Comparison of ENCODE assay signal across 9 mouse cellular contexts in genomic region chr6:127853771-127854687, GRCm38 (mm10). TPM values are rescaled to one million over a fixed set of nuclear protein-coding genes. Genes with fewer than 3 reads are reported as not detected.
DNase-seq lines count a peak whose midpoint lies in the region; ATAC-seq lines count a peak whose summit lies in the region.
"Had no signal": no experiment of that assay in that cellular context is flagged by ENCODE, and none has a peak within 500 bp of the region (broad histone marks: within the 10 kb centered on the region; RNA-seq: fewer than 3 reads in every experiment).

No protein-coding gene starts in this region.

- WGBS in kidney, embryonic 15.5 days: 20% methylated on average over 16 of the region's 16 CpGs
- WGBS in forebrain, embryonic 14.5 days: 11% methylated on average over 16 of the region's 16 CpGs
- 39% methylated on average over 16 of the region's 16 CpGs for WGBS in limb, embryonic 10.5 days
- WGBS in neural tube, embryonic 15.5 days: 51% methylated on average over 16 of the region's 16 CpGs

- no peak overlapping the region for H3K9ac ChIP-seq in kidney, embryonic 15.5 days
- H3K9ac ChIP-seq in forebrain, embryonic 14.5 days (ENCODE audit: low read length): no peak overlapping the region
- no peak overlapping the region for H3K9ac ChIP-seq in neural tube, embryonic 15.5 days (replicated peaks)

- H3K4me3 ChIP-seq in kidney, embryonic 15.5 days (replicated peaks): no peak overlapping the region
- H3K4me3 ChIP-seq in forebrain, embryonic 14.5 days (ENCODE audit: low read depth, low read length): no peak overlapping the region
- peak overlapping the region; percentile 20; the same call in 1 of the 2 replicates for H3K4me3 ChIP-seq in limb, embryonic 10.5 days
- H3K4me3 ChIP-seq in neural tube, embryonic 15.5 days (replicated peaks): no peak overlapping the region
- H3K4me3 ChIP-seq: erythroblast, embryonic 14.5 days had no signal

- ATAC-seq in kidney, embryonic 15.5 days (replicated peaks; ENCODE audit: low FRiP score): no peak
- peak; percentile 30; the same call in 1 of the 2 replicates for ATAC-seq in forebrain, embryonic 14.5 days
- no peak; the same call in 1 of the 2 replicates for ATAC-seq in neural tube, embryonic 15.5 days (ENCODE audit: low FRiP score)

- DNase-seq in kidney, adult 9 months: no peak
- DNase-seq in forebrain, embryonic 14.5 days (ENCODE audit: low spot score): peak; percentile 68
- no peak for DNase-seq in limb, embryonic 10.5 days (ENCODE audit: low spot score)
- no peak for DNase-seq in thymus, postnatal 14 days
- no peak for DNase-seq in kidney, adult 8-10 months
- no peak for DNase-seq in urinary bladder, postnatal 14 days (ENCODE audit: low spot score)

- peak overlapping the region; percentile 15; the same call in 1 of the 2 replicates for H3K27ac ChIP-seq in kidney, embryonic 15.5 days
- H3K27ac ChIP-seq in forebrain, embryonic 14.5 days (ENCODE audit: low read depth, low read length): no peak overlapping the region
- peak overlapping the region; percentile 79 for H3K27ac ChIP-seq in limb, embryonic 10.5 days
- H3K27ac ChIP-seq in neural tube, embryonic 15.5 days (replicated peaks): 0 out of 2 replicates have a peak overlapping the region, but pooled peaks have one; percentile 18

- H3K4me2 ChIP-seq in kidney, embryonic 15.5 days: peak overlapping the region; percentile 27
- H3K4me2 ChIP-seq in forebrain, embryonic 14.5 days (ENCODE audit: low read length): peak overlapping the region; percentile 21; the same call in 1 of the 2 replicates
- peak overlapping the region; percentile 26 for H3K4me2 ChIP-seq in neural tube, embryonic 15.5 days

- H3K9me3 ChIP-seq in kidney, embryonic 15.5 days (replicated peaks): no peaks in the 10 kb centered on the region
- no peaks in the 10 kb centered on the region for H3K9me3 ChIP-seq in forebrain, embryonic 14.5 days (replicated peaks; ENCODE audit: control insufficient read depth, low read length)
- no peaks in the 10 kb centered on the region for H3K9me3 ChIP-seq in limb, embryonic 10.5 days (replicated peaks)
- no peaks in the 10 kb centered on the region for H3K9me3 ChIP-seq in neural tube, embryonic 15.5 days (replicated peaks)

- H3K36me3 ChIP-seq in kidney, embryonic 15.5 days: no peaks in the 10 kb centered on the region
- no peaks in the 10 kb centered on the region for H3K36me3 ChIP-seq in forebrain, embryonic 14.5 days (ENCODE audit: control insufficient read depth, insufficient read depth, low read length)
- H3K36me3 ChIP-seq in limb, embryonic 10.5 days: no peaks in the 10 kb centered on the region
- H3K36me3 ChIP-seq in neural tube, embryonic 15.5 days: no peaks in the 10 kb centered on the region

- H3K27me3 ChIP-seq in kidney, embryonic 15.5 days: no peaks in the 10 kb centered on the region
- no peaks in the 10 kb centered on the region for H3K27me3 ChIP-seq in forebrain, embryonic 14.5 days (replicated peaks; ENCODE audit: control insufficient read depth, insufficient read depth, low read length)
- H3K27me3 ChIP-seq in limb, embryonic 10.5 days (ENCODE audit: low read depth, poor library complexity, severe bottlenecking): no peaks in the 10 kb centered on the region
- no peaks in the 10 kb centered on the region for H3K27me3 ChIP-seq in neural tube, embryonic 15.5 days (replicated peaks)

- H3K4me1 ChIP-seq in kidney, embryonic 15.5 days: peaks cover 14% of the 10 kb centered on the region
- H3K4me1 ChIP-seq in forebrain, embryonic 14.5 days (ENCODE audit: control insufficient read depth, insufficient read depth, low read length): peaks cover 17% of the 10 kb centered on the region
- H3K4me1 ChIP-seq in limb, embryonic 10.5 days: peaks cover 51% of the 10 kb centered on the region
- peaks cover 25% of the 10 kb centered on the region for H3K4me1 ChIP-seq in neural tube, embryonic 15.5 days

RNA-seq across cellular contexts. Expression of gene Tspan11, which starts 33.4 kb away (rescaled TPM):
- 7.5 and 7.6 TPM in 2 replicates for polyA plus RNA-seq in kidney, embryonic 15.5 days (2015; fragmentation: Nextera tagmentation; extraction: Ambion mirVana)
- 9.8 and 10.5 TPM in 2 replicates for polyA plus RNA-seq in forebrain, embryonic 14.5 days (2014; fragmentation: Nextera tagmentation; extraction: Ambion mirVana)
- polyA plus RNA-seq in limb, embryonic 10.5 days (2016; fragmentation: Nextera tagmentation; extraction: Ambion mirVana): 2.1 and 9.2 TPM in 2 replicates
- 3.7 and 4.5 TPM in 2 replicates for polyA plus RNA-seq in neural tube, embryonic 15.5 days (2015; fragmentation: Nextera tagmentation; extraction: Ambion mirVana)
- polyA plus RNA-seq: erythroblast, embryonic 14.5 days had no signal
